13 mouse cellular contexts compared by ENCODE assay signal in the genomic region with DNA sequence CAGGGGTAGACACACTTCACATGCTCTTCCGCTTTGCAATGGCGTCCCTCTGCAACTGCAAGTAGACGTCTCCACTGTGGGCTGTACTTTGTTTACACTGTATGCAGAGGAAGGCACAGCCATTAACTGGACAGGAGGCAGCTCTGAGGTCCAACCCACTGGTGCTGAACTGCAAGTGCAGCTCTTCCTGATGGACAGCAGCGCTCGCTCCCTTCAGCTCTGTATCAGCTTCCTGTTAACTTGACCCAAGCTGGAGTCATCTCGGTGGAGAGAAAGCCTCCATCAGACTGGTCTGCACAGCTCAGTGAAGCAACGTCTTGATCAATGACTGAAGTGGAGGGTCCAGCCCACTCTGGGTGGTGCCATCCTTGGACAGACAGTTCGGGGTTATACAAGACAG. TPM values are rescaled to one million over a fixed set of nuclear protein-coding genes. Genes with fewer than 3 reads are reported as not detected.
DNase-seq lines count a peak whose midpoint lies in the region; ATAC-seq lines count a peak whose summit lies in the region.
"Had no signal": no experiment of that assay in that cellular context is flagged by ENCODE, and none has a peak within 500 bp of the region (broad histone marks: within the 10 kb centered on the region; RNA-seq: fewer than 3 reads in every experiment).

No protein-coding gene starts in this region.

- H3K4me3 ChIP-seq in heart, embryonic 16.5 days (ENCODE audit: low read length), result no peak overlapping the region
- H3K4me3 ChIP-seq in midbrain, embryonic 15.5 days, result no peak overlapping the region
- no peak overlapping the region for H3K4me3 ChIP-seq in midbrain, embryonic 10.5 days
- H3K4me3 ChIP-seq in liver, embryonic 13.5 days (replicated peaks), result no peak overlapping the region
- H3K4me3 ChIP-seq: hindbrain, embryonic 13.5 days; limb, embryonic 13.5 days had no signal

- 36% methylated on average over 8 of the region's 8 CpGs for WGBS in heart, embryonic 16.5 days
- 77% methylated on average over 8 of the region's 8 CpGs for WGBS in midbrain, embryonic 15.5 days
- 77% methylated on average over 8 of the region's 8 CpGs for WGBS in midbrain, embryonic 10.5 days
- WGBS in liver, embryonic 13.5 days (ENCODE audit: insufficient replicate concordance), result 40% methylated on average over 8 of the region's 8 CpGs

- H3K27ac ChIP-seq in heart, embryonic 16.5 days (ENCODE audit: low read length), result no peak overlapping the region
- H3K27ac ChIP-seq in midbrain, embryonic 15.5 days, result no peak overlapping the region
- H3K27ac ChIP-seq in midbrain, embryonic 10.5 days (replicated peaks), result no peak overlapping the region
- no peak overlapping the region for H3K27ac ChIP-seq in liver, embryonic 13.5 days
- H3K27ac ChIP-seq: hindbrain, embryonic 13.5 days; limb, embryonic 13.5 days had no signal

- H3K9ac ChIP-seq in heart, embryonic 16.5 days (ENCODE audit: low read length), result no peak overlapping the region
- H3K9ac ChIP-seq in midbrain, embryonic 15.5 days, result no peak overlapping the region; the same call in 1 of the 2 replicates
- H3K9ac ChIP-seq in liver, embryonic 13.5 days, result no peak overlapping the region
- H3K9ac ChIP-seq: hindbrain, embryonic 13.5 days; limb, embryonic 13.5 days had no signal

- H3K27me3 ChIP-seq in heart, embryonic 16.5 days (ENCODE audit: control insufficient read depth, insufficient read depth, low read length), result no peaks in the 10 kb centered on the region
- H3K27me3 ChIP-seq in midbrain, embryonic 15.5 days (replicated peaks), result no peaks in the 10 kb centered on the region
- H3K27me3 ChIP-seq in midbrain, embryonic 10.5 days (ENCODE audit: low read depth, poor library complexity, severe bottlenecking), result no peaks in the 10 kb centered on the region
- no peaks in the 10 kb centered on the region for H3K27me3 ChIP-seq in liver, embryonic 13.5 days
- H3K27me3 ChIP-seq: hindbrain, embryonic 13.5 days; limb, embryonic 13.5 days had no signal

- peaks cover 34% of the 10 kb centered on the region for H3K4me1 ChIP-seq in heart, embryonic 16.5 days (ENCODE audit: control insufficient read depth, insufficient read depth, low read length)
- peaks cover 3% of the 10 kb centered on the region for H3K4me1 ChIP-seq in midbrain, embryonic 15.5 days
- H3K4me1 ChIP-seq in midbrain, embryonic 10.5 days, result peaks cover 17% of the 10 kb centered on the region
- peaks cover 51% of the 10 kb centered on the region for H3K4me1 ChIP-seq in liver, embryonic 13.5 days (replicated peaks)

- no peaks in the 10 kb centered on the region for H3K36me3 ChIP-seq in heart, embryonic 16.5 days (ENCODE audit: control insufficient read depth, insufficient read depth)
- no peaks in the 10 kb centered on the region for H3K36me3 ChIP-seq in midbrain, embryonic 15.5 days (replicated peaks)
- no peaks in the 10 kb centered on the region for H3K36me3 ChIP-seq in midbrain, embryonic 10.5 days
- no peaks in the 10 kb centered on the region for H3K36me3 ChIP-seq in liver, embryonic 13.5 days
- H3K36me3 ChIP-seq: hindbrain, embryonic 13.5 days; limb, embryonic 13.5 days had no signal

- H3K4me2 ChIP-seq in heart, embryonic 16.5 days (ENCODE audit: low read depth, low read length), result no peak overlapping the region
- H3K4me2 ChIP-seq in midbrain, embryonic 15.5 days, result no peak overlapping the region
- H3K4me2 ChIP-seq in liver, embryonic 13.5 days, result no peak overlapping the region
- H3K4me2 ChIP-seq: hindbrain, embryonic 13.5 days; limb, embryonic 13.5 days had no signal

- intact Hi-C loops in heart, postnatal 25 days (cut with DNase I), result no loop called here

- DNase-seq in heart, postnatal 25 days (ENCODE audit: low spot score), result no peak
- no peak for DNase-seq in midbrain, embryonic 10.5 days (ENCODE audit: low spot score)
- DNase-seq in liver, embryonic 13.5 days, result no peak
- DNase-seq in right cerebral cortex, postnatal 36 days (ENCODE audit: low spot score in 2 of 2), result no peak
- no peak for DNase-seq in cerebellum, postnatal 25 days
- DNase-seq: cerebellum, postnatal 36 days; thymus, postnatal 36 days had no signal

- H3K9me3 ChIP-seq in heart, embryonic 16.5 days (replicated peaks; ENCODE audit: control insufficient read depth, low read length), result no peaks in the 10 kb centered on the region
- H3K9me3 ChIP-seq in midbrain, embryonic 15.5 days, result no peaks in the 10 kb centered on the region
- no peaks in the 10 kb centered on the region for H3K9me3 ChIP-seq in midbrain, embryonic 10.5 days (replicated peaks)
- no peaks in the 10 kb centered on the region for H3K9me3 ChIP-seq in liver, embryonic 13.5 days (replicated peaks)
- H3K9me3 ChIP-seq: hindbrain, embryonic 13.5 days; limb, embryonic 13.5 days had no signal

- ATAC-seq in heart, embryonic 16.5 days (replicated peaks; ENCODE audit: extremely low read depth, insufficient read depth, low FRiP score), result 0 out of 2 replicates have a peak, but pooled peaks have one; percentile 15
- ATAC-seq in midbrain, embryonic 15.5 days (replicated peaks), result peak; percentile 19; the same call in 1 of the 2 replicates
- ATAC-seq in liver, embryonic 13.5 days (ENCODE audit: low read depth), result peak; percentile 27
- ATAC-seq in megakaryocyte progenitor cell, adult 5-6 weeks (replicated peaks; ENCODE audit: poor library complexity), result no peak
- ATAC-seq: CD4-positive, CD25-positive, alpha-beta regulatory T cell, adult 4 months had no signal

RNA-seq across cellular contexts. Expression of gene Zfp704, which starts 57.6 kb away (rescaled TPM):
- 6.0 and 6.4 TPM in 2 replicates for polyA plus RNA-seq in heart, embryonic 16.5 days (2015; fragmentation: Nextera tagmentation; extraction: Ambion mirVana)
- 10 to 100 TPM; 12.0 to 14.0 TPM for total RNA-seq in heart, postnatal 25 days (2021)
- 13.7 and 13.8 TPM in 2 replicates for polyA plus RNA-seq in midbrain, embryonic 15.5 days (2015; fragmentation: Nextera tagmentation; extraction: Ambion mirVana)
- 5.0 and 5.2 TPM in 2 replicates for polyA plus RNA-seq in midbrain, embryonic 10.5 days (2016; fragmentation: Nextera tagmentation; extraction: Ambion mirVana)
- polyA plus RNA-seq in liver, embryonic 13.5 days (2015; fragmentation: Nextera tagmentation; extraction: Ambion mirVana), result 0.98 and 1.2 TPM in 2 replicates
- 16.3 and 20.8 TPM in 2 replicates for total RNA-seq in megakaryocyte progenitor cell, adult 5-6 weeks (2015)
- 12.9 and 14.8 TPM in 2 replicates for total RNA-seq in megakaryocyte progenitor cell, adult 5-6 weeks (2017)
